9 mouse cellular contexts compared by ENCODE assay signal in the genomic region with DNA sequence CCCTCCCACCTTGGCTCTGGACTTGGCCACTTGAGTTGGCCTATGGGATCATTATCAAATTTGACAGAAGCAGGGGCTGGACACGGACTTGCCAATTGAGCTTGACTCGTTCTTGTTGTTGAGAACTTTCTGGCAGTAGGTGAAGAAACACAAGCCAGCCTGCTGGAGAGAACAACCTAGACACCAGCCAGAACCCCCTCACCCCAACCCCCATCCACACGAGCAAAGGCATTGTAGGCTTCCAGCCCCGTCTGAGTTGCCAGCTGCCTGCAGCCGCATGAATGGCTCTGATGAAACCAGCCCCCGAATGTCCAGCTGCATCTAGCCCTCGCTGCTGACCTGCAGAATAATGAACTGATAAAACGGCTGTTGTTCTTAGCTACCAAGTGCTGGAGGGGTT.
DNase-seq lines count a peak whose midpoint lies in the region; ATAC-seq lines count a peak whose summit lies in the region.
"Had no signal": no experiment of that assay in that cellular context is flagged by ENCODE, and none has a peak within 500 bp of the region (broad histone marks: within the 10 kb centered on the region; RNA-seq: fewer than 3 reads in every experiment).

No protein-coding gene starts in this region.

- ATAC-seq in kidney, embryonic 14.5 days (ENCODE audit: low FRiP score, low TSS enrichment), result no peak
- ATAC-seq in frontal cortex, adult (ENCODE audit: low TSS enrichment), result peak; percentile 66

- WGBS in kidney, embryonic 14.5 days, result 32% methylated on average over 8 of the region's 8 CpGs

- H3K4me1 ChIP-seq in kidney, embryonic 14.5 days (ENCODE audit: control insufficient read depth, insufficient read depth, low read length), result peaks cover 2% of the 10 kb centered on the region; the same call in 1 of the 2 replicates

- H3K27me3 ChIP-seq in kidney, embryonic 14.5 days (ENCODE audit: control insufficient read depth, insufficient read depth, low read length), result no peaks in the 10 kb centered on the region

- no peaks in the 10 kb centered on the region for H3K9me3 ChIP-seq in kidney, embryonic 14.5 days (ENCODE audit: control insufficient read depth, low read length)
- H3K9me3 ChIP-seq: G1E had no signal

- intact Hi-C loops in heart, postnatal 14 days (cut with DNase I), result loop anchor here (5.0 kb wide), 1 partner anchor 123 kb away; no protein-coding TSS in a partner anchor

- H3K9ac ChIP-seq in kidney, embryonic 14.5 days (ENCODE audit: low read depth, low read length), result no peak overlapping the region

- DNase-seq in kidney, postnatal 4 days, result peak; percentile 37 to 49
- peak; percentile 72 to 81 for DNase-seq in heart, postnatal 14 days
- DNase-seq in lung, postnatal 10 days, result peak; percentile 81
- peak; percentile 25 for DNase-seq in right cerebral cortex, postnatal 14 days
- no peak for DNase-seq in testis, postnatal 10 days (ENCODE audit: low spot score)
- DNase-seq in cerebellum, adult 8-10 months, result no peak

- no peak overlapping the region for H3K4me3 ChIP-seq in kidney, embryonic 14.5 days (ENCODE audit: low read length)

- no peak overlapping the region for H3K27ac ChIP-seq in kidney, embryonic 14.5 days (ENCODE audit: low read depth, low read length)

- no peaks in the 10 kb centered on the region for H3K36me3 ChIP-seq in kidney, embryonic 14.5 days (ENCODE audit: control insufficient read depth, insufficient read depth, low read length)
- H3K36me3 ChIP-seq: G1E had no signal

- H3K4me2 ChIP-seq in kidney, embryonic 14.5 days (replicated peaks; ENCODE audit: low read depth, low read length), result no peak overlapping the region

Comparison
In these comparisons a context has a peak if more than half of its experiments do, and no peak if none do; other contexts are left out.
1. DNase-seq: peak in kidney, postnatal 4 days (2 of 2), heart, postnatal 14 days (2 of 2), lung, postnatal 10 days (single experiment) and right cerebral cortex, postnatal 14 days (single experiment); none in testis, postnatal 10 days (single experiment) and cerebellum, adult 8-10 months (single experiment).